Mouse (Mus musculus) A20 (cell line): ENCODE data around the gene Rassf7.

Experiments used
- DNase-seq: peaks from one replicate; pipeline ENCODE4 v3.0.0-alpha.2; 2011; ENCODE audit warnings: low read depth, low spot score

Gene Rassf7

GRCm38 (mm10) chr7:141196619-141197282 is 18.9 kb upstream of the Rassf7 start:
- no peak for DNase-seq

GRCm38 (mm10) chr7:141198121-141198520 is 17.5 kb upstream of the Rassf7 start:
- no peak for DNase-seq

- no peak for DNase-seq
Measured at GRCm38 (mm10) chr7:141204546-141204945, 11.1 kb upstream of the Rassf7 start.

GRCm38 (mm10) chr7:141205504-141205903 is 10.2 kb upstream of the Rassf7 start:
- no peak for DNase-seq

- DNase-seq = no peak
Measured at GRCm38 (mm10) chr7:141206182-141206937, 9.3 kb upstream of the Rassf7 start.

- DNase-seq = no peak
Measured at GRCm38 (mm10) chr7:141209526-141209925, 6.1 kb upstream of the Rassf7 start.

GRCm38 (mm10) chr7:141210137-141210536 is 5.5 kb upstream of the Rassf7 start:
- no peak for DNase-seq

- no peak for DNase-seq
Measured at GRCm38 (mm10) chr7:141210606-141211131, 5.0 kb upstream of the Rassf7 start.

GRCm38 (mm10) chr7:141213133-141213532 is 2.5 kb upstream of the Rassf7 start:
- no peak for DNase-seq

- DNase-seq = no peak
Measured at GRCm38 (mm10) chr7:141213605-141214235, 1.9 kb upstream of the Rassf7 start, which contains the start of gene Lmntd2. Gene Lmntd2 (minus strand): TSS chr7:141214080.

GRCm38 (mm10) chr7:141214310-141214709 is 1.4 kb upstream of the Rassf7 start:
- DNase-seq = no peak

GRCm38 (mm10) chr7:141215880-141216733 is 447 bp downstream of the Rassf7 start:
- peak; percentile 88 for DNase-seq

- no peak for DNase-seq
Measured at GRCm38 (mm10) chr7:141216894-141217293, 1.2 kb downstream of the Rassf7 start.

- peak; percentile 31 for DNase-seq
Measured at GRCm38 (mm10) chr7:141217343-141218013, 1.8 kb downstream of the Rassf7 start.

- DNase-seq = no peak
Measured at GRCm38 (mm10) chr7:141218141-141218540, 2.5 kb downstream of the Rassf7 start.

- DNase-seq = no peak
Measured at GRCm38 (mm10) chr7:141218557-141219133, 3.0 kb downstream of the Rassf7 start.

GRCm38 (mm10) chr7:141219558-141220099 is 4.0 kb downstream of the Rassf7 start:
- DNase-seq = no peak

GRCm38 (mm10) chr7:141220377-141220776 is 4.7 kb downstream of the Rassf7 start:
- no peak for DNase-seq

- DNase-seq = peak; percentile 100
Measured at GRCm38 (mm10) chr7:141221249-141222125, 5.8 kb downstream of the Rassf7 start.
